Mouse (Mus musculus): ENCODE measurements at regions not wholly inside any gene's neighbourhood (a gene's known extent, or its start where the extent isn't known, plus 50 kb on each side); places are given as distances from the start of the nearest gene placed in this dataset.

GRCm38 (mm10) chr16:23672375-23672774, 151.8 kb upstream of the Masp1 start:
- no peak for DNase-seq

GRCm38 (mm10) chr16:23670161-23670560, 149.5 kb upstream of the Masp1 start:
- no peak for DNase-seq

- DNase-seq = no peak
Observed at GRCm38 (mm10) chr16:23669651-23670050, 149.0 kb upstream of the Masp1 start.
